In genomic region chr11:88559365-88559970, GRCm38 (mm10) we compare ENCODE assay signal across 11 mouse cellular contexts.
DNase-seq lines count a peak whose midpoint lies in the region; ATAC-seq and TF ChIP-seq lines count a peak whose summit lies in the region.
"Had no signal": no experiment of that assay in that cellular context is flagged by ENCODE, and none has a peak within 500 bp of the region (broad histone marks: within the 10 kb centered on the region; RNA-seq: fewer than 3 reads in every experiment).

No protein-coding gene starts in this region.

- no peak overlapping the region for H3K4me3 ChIP-seq in heart, embryonic 10.5 days
- no peak overlapping the region for H3K4me3 ChIP-seq in layer of hippocampus, adult 2 months
- H3K4me3 ChIP-seq: erythroblast, embryonic 14.5 days had no signal

- H3K36me3 ChIP-seq in heart, embryonic 10.5 days, result 0 out of 2 replicates have a peak, but pooled peaks cover 2% of the 10 kb centered on the region

- H3K27me3 ChIP-seq in heart, embryonic 10.5 days (ENCODE audit: insufficient read depth, poor library complexity, severe bottlenecking), result no peaks in the 10 kb centered on the region

- no peaks in the 10 kb centered on the region for H3K9me3 ChIP-seq in heart, embryonic 10.5 days

- WGBS in heart, embryonic 10.5 days, result 45% methylated on average over 10 of the region's 10 CpGs

- H3K4me1 ChIP-seq in heart, embryonic 10.5 days, result peaks cover 90% of the 10 kb centered on the region

- peak overlapping the region; percentile 90 for H3K27ac ChIP-seq in heart, embryonic 10.5 days
- H3K27ac ChIP-seq in layer of hippocampus, adult 2 months, result peak overlapping the region; percentile 53; the same call in 1 of the 2 replicates
- H3K27ac ChIP-seq: macrophage had no signal

- DNase-seq in heart, embryonic 10.5 days (ENCODE audit: low spot score), result no peak
- no peak for DNase-seq in heart, adult 11 months
- peak in 1 of 2 experiments; percentile 40 for DNase-seq in layer of hippocampus, adult 2 months (ENCODE audit: low spot score in 2 of 2)
- no peak for DNase-seq in layer of hippocampus, postnatal 36 days
- DNase-seq in B cell, adult 2 months, result peak; percentile 62 to 72
- DNase-seq in adrenal gland, postnatal 25 days, result no peak
- DNase-seq: cerebellum, adult 18-20 months had no signal

- ATAC-seq in megakaryocyte, adult 5-6 weeks (ENCODE audit: poor library complexity, severe bottlenecking), result peak; percentile 67
- ATAC-seq in megakaryocyte-erythroid progenitor cell, adult 5-6 weeks (replicated peaks; ENCODE audit: low FRiP score, low TSS enrichment, poor library complexity, severe bottlenecking), result no peak

- TF ChIP-seq CTCF in layer of hippocampus, adult 2 months (conservative IDR thresholded peaks at IDR 0.05), result peak; percentile 22; the same call in 1 of the 2 replicates

Comparison
In these comparisons a context has a peak if more than half of its experiments do, and no peak if none do; other contexts are left out.
1. DNase-seq: peak in B cell, adult 2 months (2 of 2); none in heart, embryonic 10.5 days (single experiment), heart, adult 11 months (single experiment), layer of hippocampus, postnatal 36 days (0 of 2) and adrenal gland, postnatal 25 days (single experiment).